7 mouse cellular contexts compared by ENCODE assay signal in the genomic region with DNA sequence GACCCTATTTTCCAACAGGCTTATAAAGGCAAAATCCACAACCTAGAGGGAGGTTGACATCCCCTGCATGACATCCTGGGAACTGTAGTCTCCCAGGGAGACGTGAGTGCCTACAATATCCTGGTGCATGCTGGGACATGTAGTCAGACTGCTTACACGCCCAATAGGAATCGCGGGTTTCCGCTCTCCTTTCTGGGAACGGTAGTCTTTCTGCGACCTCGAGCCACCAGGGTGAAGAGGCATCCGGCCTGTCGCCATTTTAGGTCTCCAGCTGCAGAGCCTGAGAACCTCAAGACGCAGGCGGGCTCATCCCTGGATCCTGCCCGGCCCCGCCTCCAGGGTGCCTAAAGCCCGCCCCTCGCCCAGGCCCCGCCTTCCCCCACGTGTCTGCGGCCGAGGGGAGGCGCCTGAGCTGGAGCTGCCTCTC. TPM values are rescaled to one million over a fixed set of nuclear protein-coding genes. Genes with fewer than 3 reads are reported as not detected.
A peak's percentile ranks its signal among the peaks of the same experiment; 100 is the strongest.
DNase-seq lines count a peak whose midpoint lies in the region; ATAC-seq lines count a peak whose summit lies in the region.
"Not testable (repeated sequence)": the region's sequence is repeated elsewhere in the genome, so short reads cannot be mapped to it uniquely, and the experiment has no call there.

A gene (plus strand): TSS at position 400 of the 427 bp plus-strand sequence.

- not testable (repeated sequence) for H3K4me1 ChIP-seq in intestine, embryonic 15.5 days (replicated peaks); midbrain, embryonic 10.5 days

- under 1% methylated on average over 21 of the region's 21 CpGs for WGBS in intestine, embryonic 15.5 days
- whole genome bisulfite sequencing in midbrain, embryonic 10.5 days, result 0% methylated on average over 19 of the region's 21 CpGs

- H3K36me3 ChIP-seq in intestine, embryonic 15.5 days; midbrain, embryonic 10.5 days: not testable (repeated sequence)

- ATAC-seq in intestine, embryonic 15.5 days, result peak; percentile 99

- intact Hi-C loops in gastrocnemius, postnatal 36 days (cut with DNase I), result loop anchor here (10.0 kb wide), 1 partner anchor 202 kb away; a partner anchor contains a TSS
- intact Hi-C loops in left cerebral cortex, postnatal 25 days (cut with DNase I), result loop anchor here (5.0 to 10.0 kb wide), 2 partner anchors 202 to 334 kb away; a partner anchor contains a TSS

- peak; percentile 100 for DNase-seq in adrenal gland, adult 2 months
- DNase-seq in embryo, embryonic 11.5 days (ENCODE audit: low read depth, low spot score), result peak; percentile 80
- DNase-seq in gastrocnemius, postnatal 36 days, result peak; percentile 97 to 99
- peak; percentile 97 to 98 for DNase-seq in left cerebral cortex, postnatal 25 days (ENCODE audit: low spot score in 2 of 2)
- DNase-seq in midbrain, embryonic 10.5 days (ENCODE audit: low spot score), result peak; percentile 90
- peak; percentile 85 for DNase-seq in right cerebral cortex, postnatal 4 days

- peak within 1 kb of the TSS; percentile 55 for H3K9ac ChIP-seq in intestine, embryonic 15.5 days

- not testable (repeated sequence) for H3K27me3 ChIP-seq in intestine, embryonic 15.5 days (replicated peaks); midbrain, embryonic 10.5 days (ENCODE audit: low read depth, poor library complexity, severe bottlenecking)

- H3K9me3 ChIP-seq in intestine, embryonic 15.5 days; midbrain, embryonic 10.5 days (replicated peaks): not testable (repeated sequence)

- H3K4me3 ChIP-seq in intestine, embryonic 15.5 days (replicated peaks), result peak within 1 kb of the TSS; percentile 67
- peak within 1 kb of the TSS; percentile 67 for H3K4me3 ChIP-seq in midbrain, embryonic 10.5 days

- H3K4me2 ChIP-seq in intestine, embryonic 15.5 days (replicated peaks), result peak within 1 kb of the TSS; percentile 64

- H3K27ac ChIP-seq in intestine, embryonic 15.5 days, result not testable (repeated sequence)
- peak within 1 kb of the TSS; percentile 83 for H3K27ac ChIP-seq in midbrain, embryonic 10.5 days (replicated peaks)

RNA-seq across cellular contexts. Expression of the gene that starts here (rescaled TPM):
- total RNA-seq in adrenal gland, adult 2 months (2021), result 1 to 10 TPM; 1.8 to 2.0 TPM
- 2.3 and 3.9 TPM in 2 replicates for polyA plus RNA-seq in adrenal gland, adult 2 months (2012; rRNA removed)
- under 1 TPM; 0.10 to 0.12 TPM for total RNA-seq in gastrocnemius, postnatal 36 days (2021)
- 0.09 and 0.13 TPM in 2 replicates for polyA plus RNA-seq in intestine, embryonic 15.5 days (2015; fragmentation: Nextera tagmentation; extraction: Ambion mirVana)
- 1 to 10 TPM; 4.0 to 5.0 TPM for total RNA-seq in left cerebral cortex, postnatal 25 days (2021)
- 0.05 and 0.22 TPM in 2 replicates for polyA plus RNA-seq in midbrain, embryonic 10.5 days (2016; fragmentation: Nextera tagmentation; extraction: Ambion mirVana)

Comparison
In these comparisons a context has a peak if more than half of its experiments do, and no peak if none do; other contexts are left out.
1. Peak in DNase-seq in gastrocnemius, postnatal 36 days; RNA of the gene not detected or under 1 TPM.
2. Peak in ATAC-seq, H3K4me3 ChIP-seq, H3K9ac ChIP-seq and H3K4me2 ChIP-seq in intestine, embryonic 15.5 days; RNA of the gene not detected or under 1 TPM.
3. Peak in DNase-seq, H3K4me3 ChIP-seq and H3K27ac ChIP-seq in midbrain, embryonic 10.5 days; RNA of the gene not detected or under 1 TPM.